Mouse (Mus musculus): Measurements from ENCODE around the gene Tex13c1. TPM values are rescaled to one million over a fixed set of nuclear protein-coding genes. Genes with fewer than 3 reads are reported as not detected.

Tex13c1 gene
- total RNA-seq (2021): not detected

DNA sequence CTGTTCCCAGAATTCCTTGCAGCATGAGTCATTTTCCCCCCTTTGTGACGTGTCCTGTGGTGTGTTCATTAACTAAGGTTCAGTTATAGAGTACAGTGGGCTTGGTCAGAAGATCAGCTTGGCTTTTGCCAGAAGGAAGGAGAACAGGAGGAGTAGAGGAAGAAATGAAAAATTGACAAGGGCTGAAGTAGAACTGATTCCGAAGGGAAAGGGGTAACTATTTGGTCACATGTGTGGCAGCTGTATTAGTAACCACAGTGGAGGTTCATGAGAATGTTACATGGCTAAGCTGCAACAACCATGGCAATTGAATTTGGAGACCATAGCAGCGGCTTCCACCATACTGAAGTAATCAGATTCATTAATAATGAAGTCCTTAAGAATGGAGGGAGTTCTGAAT, at the start of gene Tex13c1:
Gene Tex13c1 (plus strand): TSS at position 301 of the 400 bp plus-strand sequence.
- intact Hi-C loops (cut with DNase I): no loop called here
- DNase-seq (ENCODE audit: low spot score): no peak

Other genes with a start within 250 kb of the Tex13c1 start
- gene Tenm1, start 162.0 kb upstream of the Tex13c1 start, total RNA-seq (2021): under 1 TPM; 0.03 to 0.10 TPM

All from heart, postnatal 25 days (tissue).